Mouse (Mus musculus) embryonic facial prominence, embryonic 10.5 days (tissue): ENCODE data around the gene Hnrnpa0. TPM values are rescaled to one million over a fixed set of nuclear protein-coding genes. Genes with fewer than 3 reads are reported as not detected.
A peak's percentile ranks its signal among the peaks of the same experiment; 100 is the strongest.

Source experiments
- DNase-seq: peaks from one replicate; pipeline ENCODE4 v3.0.0-alpha.2; 2017; ENCODE audit warnings: low spot score
- H3K27ac ChIP-seq: fragments of 300-500 bp; sonication (generic); replicated peaks from 2 replicates; pipeline ENCODE4 v1.5.1; 2016; ENCODE audit warnings: mild to moderate bottlenecking
- H3K27me3 ChIP-seq: fragments of 300-500 bp; sonication (generic); replicated peaks from 2 replicates; pipeline ENCODE4 v1.6.1; 2016; ENCODE audit warnings: low read depth, mild to moderate bottlenecking; ENCODE audit not compliant: poor library complexity, severe bottlenecking
- H3K36me3 ChIP-seq: fragments of 300-500 bp; sonication (generic); replicated peaks from 2 replicates; pipeline ENCODE4 v1.6.1; 2016; ENCODE audit warnings: mild to moderate bottlenecking, moderate library complexity
- H3K4me1 ChIP-seq: fragments of 300-500 bp; sonication (generic); 2 replicates; pipeline ENCODE4 v1.6.1; 2016
- H3K4me3 ChIP-seq: fragments of 300-500 bp; sonication (generic); 2 replicates; pipeline ENCODE4 v1.5.1; 2016; ENCODE audit warnings: mild to moderate bottlenecking, moderate library complexity
- H3K9me3 ChIP-seq: fragments of 300-500 bp; sonication (generic); 2 replicates; pipeline ENCODE4 v1.6.1; 2016; ENCODE audit warnings: mild to moderate bottlenecking
- WGBS: fragments of 180-500 bp; shearing (Covaris S2); methylation state at CpG from one replicate; pipeline ENCODE4 v1.1.7; 2016; 5-methylcytosine and 5-hydroxymethylcytosine counted together
- polyA plus RNA-seq: library from polyadenylated mRNA; unstranded; fragments of >200 nt; fragmentation: Nextera tagmentation; extraction: Ambion mirVana; gene quantifications from 2 replicates; pipeline ENCODE4 v1.2.1, GENCODE M21; 2016

Hnrnpa0 gene
- polyA plus RNA-seq: 44.5 and 52.5 TPM in 2 replicates

DNA sequence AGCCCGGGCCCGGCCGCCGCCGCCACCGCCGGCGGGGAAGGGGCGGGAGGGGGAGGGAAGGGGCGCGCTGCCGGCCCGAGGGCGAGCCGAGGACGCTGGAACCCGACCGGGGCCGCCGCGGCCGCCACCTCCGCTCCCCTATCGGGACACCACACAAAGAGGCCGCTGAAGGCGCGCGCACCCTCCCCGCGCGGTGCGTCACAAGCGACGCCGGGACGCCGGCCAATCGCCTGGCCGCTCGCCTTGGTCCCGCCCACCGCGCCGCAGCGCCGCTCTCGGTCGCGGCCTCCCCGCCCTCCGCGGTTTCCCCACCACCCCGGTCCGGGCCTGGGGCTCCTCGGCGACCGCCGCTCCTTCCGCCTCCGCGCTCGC lies at the start of gene Hnrnpa0:
Gene Hnrnpa0 (minus strand): TSS at position 161 of the 372 bp plus-strand sequence.
- Histone ChIP-seq H3K36me3 (peaks cover 27% of the 10 kb centered on the region), H3K27me3 (no peaks in the 10 kb centered on the region), H3K4me1 (peaks cover 33% of the 10 kb centered on the region), H3K4me3 (peak within 1 kb of the TSS; percentile 96), H3K9me3 (no peaks in the 10 kb centered on the region), H3K27ac (peak within 1 kb of the TSS; percentile 100)
- DNase-seq: peak; percentile 96
- WGBS: under 1% methylated on average over 62 of the region's 62 CpGs

DNA sequence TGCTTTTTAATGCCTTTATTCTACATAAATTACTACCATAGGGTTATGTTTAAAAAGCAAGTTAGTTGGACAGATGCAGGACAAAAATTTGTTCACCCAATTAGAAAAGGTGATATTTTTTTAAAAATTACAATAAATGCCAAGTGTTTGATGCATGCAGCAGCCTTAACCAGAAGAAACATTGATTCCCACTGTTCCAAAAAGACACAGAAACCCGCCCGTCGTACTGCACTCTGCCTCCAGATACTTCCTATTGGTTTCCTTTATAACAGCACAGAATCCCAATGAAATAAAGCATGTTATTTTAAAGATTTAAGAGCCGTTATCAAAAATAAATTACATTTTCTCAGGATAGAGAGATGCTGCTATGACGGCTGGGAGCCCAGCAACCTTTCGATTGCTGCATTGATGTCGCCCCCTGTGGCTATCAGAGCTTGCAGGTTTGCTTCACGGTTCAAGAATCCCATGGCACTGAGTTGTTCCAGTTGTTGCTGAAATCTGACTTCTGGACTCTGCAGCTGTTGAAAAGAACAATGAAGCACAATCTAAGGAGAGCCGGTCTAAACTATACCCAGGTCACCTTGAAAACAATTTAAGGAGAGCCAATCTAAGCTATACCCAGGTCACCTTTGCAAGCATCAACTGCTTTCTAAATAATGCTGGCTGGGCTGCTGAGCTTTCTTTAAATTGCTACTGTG lies 49.3 kb upstream of the Hnrnpa0 start:
- no peaks in the 10 kb centered on the region for H3K4me1 ChIP-seq
- H3K36me3 ChIP-seq: peaks cover 100% of the 10 kb centered on the region
- H3K9me3 ChIP-seq: no peaks in the 10 kb centered on the region
- 93% methylated on average over 9 of the region's 9 CpGs for WGBS
- no peak overlapping the region for H3K4me3 ChIP-seq
- DNase-seq: no peak
- no peak overlapping the region for H3K27ac ChIP-seq
- no peaks in the 10 kb centered on the region for H3K27me3 ChIP-seq

DNA sequence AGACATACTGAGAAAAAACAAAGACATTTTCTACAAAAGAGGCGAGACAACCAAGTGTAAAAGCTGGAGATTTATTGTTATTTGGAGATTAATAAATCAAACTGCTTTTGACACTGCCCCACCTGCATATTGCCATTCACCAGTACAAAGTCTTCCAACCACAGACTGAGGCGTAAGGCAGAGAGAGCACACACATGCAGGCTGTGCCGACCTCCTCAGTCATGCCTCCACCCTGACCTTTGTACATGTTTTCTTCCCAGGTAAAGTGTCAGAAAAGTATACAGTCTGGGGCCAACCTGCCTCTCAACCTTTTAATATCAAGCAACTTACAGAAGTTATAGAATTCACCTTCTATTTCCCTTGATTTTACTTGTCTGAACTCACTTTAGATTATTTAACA lies 47.7 kb upstream of the Hnrnpa0 start:
- 91% methylated on average over 3 of the region's 3 CpGs for WGBS
- DNase-seq: no peak
- Histone ChIP-seq H3K4me3 (no peak overlapping the region), H3K9me3 (no peaks in the 10 kb centered on the region), H3K27ac (no peak overlapping the region), H3K4me1 (no peaks in the 10 kb centered on the region), H3K36me3 (peaks cover 95% of the 10 kb centered on the region), H3K27me3 (no peaks in the 10 kb centered on the region)

DNA sequence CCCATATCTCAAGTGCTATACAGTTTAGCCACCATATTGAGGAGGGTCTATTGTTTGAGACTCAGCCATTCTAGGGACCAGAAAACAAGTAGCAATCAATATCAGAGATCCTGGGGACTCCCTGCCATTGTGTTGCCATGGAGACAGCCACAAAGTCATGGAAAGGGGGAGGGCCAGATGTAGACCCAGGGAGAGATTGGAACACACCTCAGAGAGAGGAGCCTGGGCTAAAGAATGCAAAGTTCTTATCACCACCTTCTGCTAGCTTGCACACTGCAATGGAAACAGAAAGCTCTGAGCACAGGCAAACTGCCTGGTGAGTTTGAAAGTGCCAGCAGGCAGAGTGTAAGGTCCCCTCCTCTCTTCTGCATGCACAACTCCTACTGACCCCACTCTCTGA lies 39.8 kb upstream of the Hnrnpa0 start:
- peaks cover 63% of the 10 kb centered on the region for H3K36me3 ChIP-seq
- no peak for DNase-seq
- no peaks in the 10 kb centered on the region for H3K9me3 ChIP-seq
- H3K4me1 ChIP-seq: no peaks in the 10 kb centered on the region
- no peak overlapping the region for H3K27ac ChIP-seq
- H3K4me3 ChIP-seq: no peak overlapping the region
- no peaks in the 10 kb centered on the region for H3K27me3 ChIP-seq

- no peak for DNase-seq
- H3K36me3 ChIP-seq: peaks cover 58% of the 10 kb centered on the region
- H3K4me1 ChIP-seq: peaks cover 3% of the 10 kb centered on the region
- 95% methylated on average over 12 of the region's 12 CpGs for WGBS
- no peaks in the 10 kb centered on the region for H3K27me3 ChIP-seq
- H3K4me3 ChIP-seq: no peak overlapping the region
- peaks cover 2% of the 10 kb centered on the region; the same call in 1 of the 2 replicates for H3K9me3 ChIP-seq
- no peak overlapping the region for H3K27ac ChIP-seq
These were observed 35.0 kb upstream of the Hnrnpa0 start for GRCm38 (mm10) chr13:58163343-58163742.

- H3K9me3 ChIP-seq: peaks cover 2% of the 10 kb centered on the region; the same call in 1 of the 2 replicates
- H3K4me1 ChIP-seq: peaks cover 18% of the 10 kb centered on the region
- 97% methylated on average over 15 of the region's 15 CpGs for WGBS
- H3K4me3 ChIP-seq: no peak overlapping the region
- no peaks in the 10 kb centered on the region for H3K27me3 ChIP-seq
- DNase-seq: no peak
- no peak overlapping the region for H3K27ac ChIP-seq
- H3K36me3 ChIP-seq: peaks cover 49% of the 10 kb centered on the region
These were observed 32.4 kb upstream of the Hnrnpa0 start for GRCm38 (mm10) chr13:58160761-58161160.

DNA sequence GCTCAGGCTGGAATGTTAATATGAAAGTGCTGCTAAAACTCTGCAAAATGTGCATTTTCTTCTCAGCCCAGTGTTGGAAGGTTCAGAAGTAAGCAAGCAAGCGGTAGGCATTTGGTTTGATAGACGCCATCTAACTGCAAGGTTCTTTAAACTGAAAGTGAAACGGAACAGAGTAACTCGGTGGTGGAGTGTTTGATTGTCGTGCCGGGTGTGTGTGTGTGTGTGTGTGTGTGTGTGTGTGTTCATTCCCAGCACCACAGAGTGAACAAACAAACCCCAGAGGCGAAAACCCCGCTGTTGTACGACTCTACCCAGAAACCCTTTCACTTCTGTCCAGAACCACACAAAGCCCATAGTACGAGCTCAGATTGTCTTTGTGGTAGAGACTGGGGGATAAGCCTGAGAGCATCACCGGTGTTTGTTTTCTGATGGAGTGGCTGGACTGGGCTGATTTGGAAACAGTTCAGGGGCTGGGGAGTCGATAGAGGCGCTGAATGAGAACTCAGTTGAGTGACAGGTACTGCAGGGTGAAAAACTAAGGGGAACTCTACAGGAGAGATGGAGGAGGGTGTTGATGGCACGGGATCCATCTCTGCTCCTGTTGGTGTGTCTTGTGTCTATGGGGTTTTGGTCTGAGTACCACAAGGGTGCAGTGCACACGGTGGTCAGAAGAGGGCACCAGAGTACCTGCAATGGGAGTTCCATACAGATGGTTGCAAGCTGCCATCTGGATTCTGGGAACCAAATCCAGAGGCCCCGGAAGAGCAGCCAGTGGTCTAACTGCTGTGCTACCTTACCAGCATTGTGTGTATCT lies 29.9 kb upstream of the Hnrnpa0 start:
- DNase-seq: peak; percentile 90
- peaks cover 36% of the 10 kb centered on the region for H3K36me3 ChIP-seq
- peak overlapping the region; percentile 83 for H3K27ac ChIP-seq
- 13% methylated on average over 16 of the region's 16 CpGs for WGBS
- peak overlapping the region; percentile 88 for H3K4me3 ChIP-seq
- peaks cover 18% of the 10 kb centered on the region for H3K4me1 ChIP-seq
- H3K9me3 ChIP-seq: peaks cover 2% of the 10 kb centered on the region; the same call in 1 of the 2 replicates
- H3K27me3 ChIP-seq: no peaks in the 10 kb centered on the region

GRCm38 (mm10) chr13:58157447-58158098 lies 29.2 kb upstream of the Hnrnpa0 start, which contains the start of gene Idnk:
Gene Idnk (plus strand): TSS chr13:58157649.
- H3K4me1 ChIP-seq: peaks cover 18% of the 10 kb centered on the region
- H3K27me3 ChIP-seq: no peaks in the 10 kb centered on the region
- peaks cover 30% of the 10 kb centered on the region for H3K36me3 ChIP-seq
- peak within 1 kb of the TSS; percentile 83 for H3K27ac ChIP-seq
- H3K4me3 ChIP-seq: peak within 1 kb of the TSS; percentile 88
- WGBS: under 1% methylated on average over 30 of the region's 30 CpGs
- peak; percentile 91 for DNase-seq
- peaks cover 2% of the 10 kb centered on the region; the same call in 1 of the 2 replicates for H3K9me3 ChIP-seq

GRCm38 (mm10) chr13:58157036-58157435 lies 28.7 kb upstream of the Hnrnpa0 start:
- peaks cover 26% of the 10 kb centered on the region for H3K36me3 ChIP-seq
- peak overlapping the region; percentile 88 for H3K4me3 ChIP-seq
- H3K9me3 ChIP-seq: peaks cover 2% of the 10 kb centered on the region; the same call in 1 of the 2 replicates
- peak overlapping the region; percentile 83 for H3K27ac ChIP-seq
- WGBS: 31% methylated on average over 8 of the region's 8 CpGs
- no peak for DNase-seq
- H3K27me3 ChIP-seq: no peaks in the 10 kb centered on the region
- peaks cover 18% of the 10 kb centered on the region for H3K4me1 ChIP-seq

DNA sequence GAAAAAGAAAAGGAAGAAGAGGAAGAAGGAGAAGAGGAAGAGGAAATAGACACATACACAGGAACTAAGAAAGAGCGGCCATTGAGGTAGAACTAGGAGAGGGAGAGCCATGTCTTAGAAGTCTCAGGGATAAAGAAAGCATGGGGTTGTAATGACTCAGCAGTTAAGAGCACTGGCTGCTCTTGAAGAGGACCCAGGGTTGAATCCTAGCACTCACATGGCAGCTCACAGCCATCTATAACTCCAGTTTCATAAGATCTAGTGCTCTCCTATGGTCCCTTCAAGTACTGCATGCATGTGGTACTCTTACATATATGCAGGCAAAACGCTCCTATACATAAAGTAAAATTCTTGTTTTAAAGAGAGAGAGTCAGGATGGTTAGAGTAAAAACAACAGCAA lies 27.7 kb upstream of the Hnrnpa0 start:
- Histone ChIP-seq H3K27ac (no peak overlapping the region), H3K4me3 (no peak overlapping the region), H3K36me3 (peaks cover 16% of the 10 kb centered on the region), H3K4me1 (peaks cover 18% of the 10 kb centered on the region), H3K27me3 (no peaks in the 10 kb centered on the region), H3K9me3 (no peaks in the 10 kb centered on the region)
- no peak for DNase-seq
- 81% methylated on average over 2 of the region's 2 CpGs for WGBS

DNA sequence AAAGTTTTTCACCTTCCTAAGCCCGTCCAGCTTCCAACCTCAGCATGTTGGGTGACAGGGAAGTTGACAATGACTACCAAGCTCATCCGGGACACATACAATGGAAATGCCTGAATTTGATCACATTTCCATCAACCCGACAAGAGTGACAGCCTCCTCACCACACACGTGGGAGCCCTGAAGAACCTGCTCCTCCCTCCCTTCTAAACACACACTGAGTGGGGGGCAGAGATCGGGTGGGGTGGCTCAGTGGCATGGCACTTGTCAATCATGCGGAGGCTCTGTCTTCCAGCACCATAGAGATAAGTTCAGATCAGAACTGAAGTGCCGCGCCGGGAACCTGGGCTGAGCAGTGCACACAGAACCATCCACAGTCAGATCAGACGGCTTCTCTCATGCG lies 22.1 kb upstream of the Hnrnpa0 start:
- H3K4me1 ChIP-seq: peaks cover 12% of the 10 kb centered on the region
- H3K36me3 ChIP-seq: no peaks in the 10 kb centered on the region
- no peak overlapping the region for H3K4me3 ChIP-seq
- DNase-seq: no peak
- WGBS: 85% methylated on average over 11 of the region's 11 CpGs
- H3K27me3 ChIP-seq: no peaks in the 10 kb centered on the region
- H3K9me3 ChIP-seq: peaks cover 4% of the 10 kb centered on the region; the same call in 1 of the 2 replicates
- no peak overlapping the region for H3K27ac ChIP-seq

- Histone ChIP-seq H3K4me3 (no peak overlapping the region), H3K36me3 (no peaks in the 10 kb centered on the region), H3K4me1 (peaks cover 12% of the 10 kb centered on the region), H3K27ac (no peak overlapping the region), H3K27me3 (no peaks in the 10 kb centered on the region), H3K9me3 (peaks cover 4% of the 10 kb centered on the region; the same call in 1 of the 2 replicates)
- DNase-seq: no peak
- WGBS: 87% methylated on average over 3 of the region's 3 CpGs
These were observed 21.3 kb upstream of the Hnrnpa0 start for GRCm38 (mm10) chr13:58149629-58150028.
